Mouse (Mus musculus): ENCODE results near the gene Gmcl1. TPM values are rescaled to one million over a fixed set of nuclear protein-coding genes. Genes with fewer than 3 reads are reported as not detected.

Gene Gmcl1
- polyA plus RNA-seq, 1 experiment from 2014 or later = 34.1 TPM

- H3K9me3 ChIP-seq (replicated peaks) = no peaks in the 10 kb centered on the region
- no peaks in the 10 kb centered on the region for H3K27me3 ChIP-seq
- 0 out of 2 replicates have a peak, but pooled peaks cover under 1% of the 10 kb centered on the region for H3K36me3 ChIP-seq
- peaks cover 21% of the 10 kb centered on the region for H3K4me1 ChIP-seq
- H3K4me3 ChIP-seq (replicated peaks) = peak overlapping the region; percentile 99
- H3K9ac ChIP-seq = peak overlapping the region; percentile 88
- WGBS = under 1% methylated on average over 56 of the region's 62 CpGs
- ATAC-seq (replicated peaks; ENCODE audit: low FRiP score) = peak; percentile 61
- peak overlapping the region; percentile 97 for H3K4me2 ChIP-seq
- H3K27ac ChIP-seq = peak overlapping the region; percentile 74
Measured at GRCm38 (mm10) chr6:86732276-86733173, 658 bp downstream of the Gmcl1 start.

- no peak overlapping the region for H3K4me2 ChIP-seq
- peaks cover 13% of the 10 kb centered on the region for H3K4me1 ChIP-seq
- H3K27me3 ChIP-seq = no peaks in the 10 kb centered on the region
- no peaks in the 10 kb centered on the region for H3K9me3 ChIP-seq (replicated peaks)
- H3K36me3 ChIP-seq = peaks cover 21% of the 10 kb centered on the region; the same call in 1 of the 2 replicates
- no peak overlapping the region for H3K9ac ChIP-seq
- H3K4me3 ChIP-seq (replicated peaks) = no peak overlapping the region
- ATAC-seq (replicated peaks; ENCODE audit: low FRiP score) = no peak
- no peak overlapping the region for H3K27ac ChIP-seq
- WGBS = 95% methylated on average over 5 of the region's 5 CpGs
Measured at GRCm38 (mm10) chr6:86728711-86729110, 4.5 kb downstream of the Gmcl1 start.

GRCm38 (mm10) chr6:86721977-86722376 is 11.2 kb downstream of the Gmcl1 start:
- no peak overlapping the region for H3K9ac ChIP-seq
- 0 out of 2 replicates have a peak, but pooled peaks have one; percentile 12 for ATAC-seq (replicated peaks; ENCODE audit: low FRiP score)
- H3K27ac ChIP-seq = peak overlapping the region; percentile 37; the same call in 1 of the 2 replicates
- H3K36me3 ChIP-seq = peaks cover 46% of the 10 kb centered on the region
- no peak overlapping the region for H3K4me3 ChIP-seq (replicated peaks)
- no peaks in the 10 kb centered on the region for H3K9me3 ChIP-seq (replicated peaks)
- no peaks in the 10 kb centered on the region for H3K27me3 ChIP-seq
- no peak overlapping the region for H3K4me2 ChIP-seq
- whole genome bisulfite sequencing = 34% methylated on average over 3 of the region's 3 CpGs
- no peaks in the 10 kb centered on the region for H3K4me1 ChIP-seq

DNA sequence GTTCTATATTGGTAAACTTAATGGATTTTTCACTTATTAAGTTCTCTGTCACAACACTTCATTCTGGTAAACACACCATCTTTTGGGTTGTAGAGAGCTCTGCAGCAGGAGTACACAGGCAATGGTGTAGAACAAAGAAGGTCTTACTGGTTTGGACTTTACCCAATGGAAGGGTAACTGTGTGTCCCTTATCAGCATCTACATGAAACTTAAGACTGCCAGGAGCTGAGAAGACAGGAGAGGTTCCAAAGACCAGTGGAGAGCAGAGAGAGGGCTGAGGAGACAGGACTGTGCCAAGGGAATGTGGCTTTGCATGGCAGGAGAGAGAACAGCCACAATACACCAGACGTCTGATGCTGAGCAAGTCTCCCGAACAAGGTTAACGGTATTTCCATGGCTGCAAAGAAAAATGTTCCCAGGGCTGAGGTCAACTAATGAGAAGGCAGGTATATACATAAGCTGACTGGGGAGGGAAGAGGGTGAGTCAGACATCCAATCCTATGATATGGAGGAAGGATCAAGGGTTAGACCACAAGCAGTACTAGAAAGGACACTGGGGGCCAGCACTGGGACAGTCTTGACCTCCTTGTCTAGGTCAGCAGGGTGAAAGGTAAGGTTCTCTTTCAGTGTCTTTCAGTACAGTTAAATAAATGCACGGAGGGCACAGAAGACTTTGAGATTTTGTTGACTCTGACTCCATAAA is 25.0 kb downstream of the Gmcl1 start:
- H3K27me3 ChIP-seq = no peaks in the 10 kb centered on the region
- ATAC-seq (replicated peaks; ENCODE audit: low FRiP score) = no peak
- no peak overlapping the region for H3K4me2 ChIP-seq
- no peak overlapping the region for H3K4me3 ChIP-seq (replicated peaks)
- WGBS = 85% methylated on average over 4 of the region's 4 CpGs
- no peak overlapping the region for H3K27ac ChIP-seq
- H3K9ac ChIP-seq = no peak overlapping the region
- H3K9me3 ChIP-seq (replicated peaks) = no peaks in the 10 kb centered on the region
- no peaks in the 10 kb centered on the region for H3K4me1 ChIP-seq
- H3K36me3 ChIP-seq = peaks cover 65% of the 10 kb centered on the region

DNA sequence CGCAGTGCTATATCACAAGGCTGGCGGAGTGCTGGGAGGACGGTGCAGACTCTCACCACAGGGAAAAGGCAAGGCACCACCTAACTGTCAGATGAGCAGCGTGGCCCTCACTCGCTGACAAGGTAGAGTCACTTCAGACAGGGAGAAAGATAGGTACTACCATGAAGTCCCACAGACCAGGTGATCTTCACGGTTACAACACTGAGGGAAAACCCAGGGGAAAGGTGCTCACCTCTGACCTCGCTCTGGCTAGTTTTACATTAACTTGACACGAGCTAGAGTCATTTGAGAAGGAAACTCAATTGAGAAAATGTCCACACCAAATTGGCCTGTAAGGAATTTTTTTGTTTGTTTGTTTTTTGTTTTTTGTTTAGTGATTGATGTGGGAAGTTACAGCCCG is 30.6 kb downstream of the Gmcl1 start:
- H3K4me1 ChIP-seq = no peaks in the 10 kb centered on the region
- H3K4me2 ChIP-seq = no peak overlapping the region
- H3K27ac ChIP-seq = no peak overlapping the region
- H3K4me3 ChIP-seq (replicated peaks) = no peak overlapping the region
- H3K9me3 ChIP-seq (replicated peaks) = no peaks in the 10 kb centered on the region
- 86% methylated on average over 9 of the region's 9 CpGs for WGBS
- H3K36me3 ChIP-seq = peaks cover 86% of the 10 kb centered on the region
- H3K9ac ChIP-seq = no peak overlapping the region
- ATAC-seq (replicated peaks; ENCODE audit: low FRiP score) = no peak
- no peaks in the 10 kb centered on the region for H3K27me3 ChIP-seq

DNA sequence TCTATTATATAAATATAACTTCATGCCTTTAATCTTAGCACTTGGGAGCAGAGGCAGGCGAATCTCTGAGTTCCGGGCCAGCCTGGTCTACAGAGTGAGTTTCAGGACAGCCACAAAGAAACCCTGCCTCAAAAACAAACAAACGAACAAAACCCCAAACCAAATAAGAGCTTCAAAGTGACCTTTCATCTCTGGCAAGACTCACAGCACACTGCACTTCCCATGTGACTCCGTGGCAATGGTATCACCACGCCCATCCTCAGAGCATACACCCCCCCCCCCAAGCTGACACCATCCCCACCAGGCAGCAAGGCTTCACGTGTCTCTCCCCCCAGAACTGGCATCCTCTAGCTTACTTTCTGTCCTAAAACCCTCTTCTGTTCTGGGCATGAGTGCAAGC is 35.3 kb downstream of the Gmcl1 start:
- ATAC-seq (replicated peaks; ENCODE audit: low FRiP score) = no peak
- Histone ChIP-seq H3K9me3 (replicated peaks) (no peaks in the 10 kb centered on the region), H3K9ac (no peak overlapping the region), H3K4me2 (no peak overlapping the region), H3K4me1 (no peaks in the 10 kb centered on the region), H3K27me3 (no peaks in the 10 kb centered on the region), H3K36me3 (peaks cover 89% of the 10 kb centered on the region), H3K4me3 (replicated peaks) (no peak overlapping the region), H3K27ac (no peak overlapping the region)
- 84% methylated on average over 6 of the region's 6 CpGs for WGBS

DNA sequence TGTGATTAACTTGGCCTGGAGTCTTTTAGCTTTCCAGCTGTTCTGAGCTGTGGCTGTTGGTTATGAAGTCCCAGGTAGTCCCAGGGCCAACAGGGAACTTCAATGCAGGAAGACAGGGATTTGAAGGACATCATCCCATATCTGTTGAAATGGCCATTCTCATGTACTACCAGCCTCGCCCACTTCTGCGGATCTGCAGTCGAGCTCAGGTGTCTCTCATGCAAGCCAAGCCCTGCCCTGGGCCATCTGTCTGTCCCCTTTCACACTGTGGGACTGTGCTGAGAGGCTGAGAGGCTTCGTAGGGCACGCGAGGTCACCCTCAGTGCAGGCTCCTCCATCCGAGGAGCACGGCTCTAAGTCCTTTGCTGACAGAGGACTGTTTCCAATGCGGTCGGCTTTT is 37.0 kb downstream of the Gmcl1 start:
- Histone ChIP-seq H3K9ac (no peak overlapping the region), H3K36me3 (peaks cover 82% of the 10 kb centered on the region), H3K9me3 (replicated peaks) (no peaks in the 10 kb centered on the region), H3K4me1 (no peaks in the 10 kb centered on the region), H3K4me2 (no peak overlapping the region), H3K4me3 (replicated peaks) (no peak overlapping the region), H3K27ac (no peak overlapping the region), H3K27me3 (no peaks in the 10 kb centered on the region)
- no peak for ATAC-seq (replicated peaks; ENCODE audit: low FRiP score)
- WGBS = 92% methylated on average over 10 of the region's 10 CpGs

DNA sequence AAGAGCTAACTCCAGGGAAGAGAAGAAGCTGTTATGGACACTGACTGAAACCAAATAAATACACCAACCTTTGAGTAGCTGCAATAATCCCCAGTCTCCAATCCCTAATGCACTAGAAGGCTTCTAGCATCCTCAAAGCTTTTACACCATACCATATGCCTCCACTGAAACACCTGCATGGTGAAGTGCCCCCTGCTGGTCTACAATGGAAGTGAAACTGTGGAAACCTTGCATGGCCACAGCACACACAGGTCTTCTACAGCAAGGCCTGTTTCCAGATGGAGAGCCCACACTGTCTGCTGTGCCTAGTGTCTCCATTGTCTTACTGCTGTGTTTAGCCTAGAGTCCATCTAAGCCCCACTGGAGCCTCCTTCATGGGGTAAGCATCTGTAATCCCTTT is 38.7 kb downstream of the Gmcl1 start:
- Histone ChIP-seq H3K4me2 (no peak overlapping the region), H3K9ac (no peak overlapping the region), H3K27me3 (no peaks in the 10 kb centered on the region), H3K36me3 (peaks cover 82% of the 10 kb centered on the region), H3K27ac (no peak overlapping the region), H3K9me3 (replicated peaks) (no peaks in the 10 kb centered on the region), H3K4me1 (no peaks in the 10 kb centered on the region), H3K4me3 (replicated peaks) (no peak overlapping the region)
- no peak for ATAC-seq (replicated peaks; ENCODE audit: low FRiP score)

- Histone ChIP-seq H3K27me3 (no peaks in the 10 kb centered on the region), H3K36me3 (peaks cover 45% of the 10 kb centered on the region), H3K4me2 (no peak overlapping the region), H3K9me3 (replicated peaks) (no peaks in the 10 kb centered on the region), H3K27ac (no peak overlapping the region), H3K9ac (no peak overlapping the region), H3K4me1 (0 out of 2 replicates have a peak, but pooled peaks cover 4% of the 10 kb centered on the region), H3K4me3 (replicated peaks) (no peak overlapping the region)
- WGBS = 94% methylated on average over 3 of the region's 3 CpGs
- no peak for ATAC-seq (replicated peaks; ENCODE audit: low FRiP score)
Measured at GRCm38 (mm10) chr6:86689671-86690070, 43.5 kb downstream of the Gmcl1 start.

DNA sequence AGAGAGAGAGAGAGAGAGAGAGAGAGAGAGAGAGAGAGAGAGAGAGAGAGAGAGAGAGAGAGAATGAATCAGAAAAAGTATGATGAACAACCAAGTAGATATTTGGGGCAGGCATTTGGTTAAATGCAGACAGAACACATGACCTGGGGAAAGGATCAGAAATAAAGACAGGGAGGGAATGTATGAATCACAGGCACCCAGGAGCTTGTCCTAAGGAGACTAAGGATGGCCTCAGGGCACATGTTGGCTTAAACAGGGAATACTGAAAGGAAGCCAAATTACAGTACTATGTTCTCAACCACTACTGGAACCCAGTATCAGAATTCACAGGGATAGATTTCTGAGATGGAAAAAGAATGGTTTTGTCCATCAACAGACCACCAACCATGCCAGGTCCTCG is 46.2 kb downstream of the Gmcl1 start:
- peaks cover 15% of the 10 kb centered on the region for H3K4me1 ChIP-seq
- H3K9ac ChIP-seq = no peak overlapping the region
- no peak overlapping the region for H3K4me2 ChIP-seq
- WGBS = 73% methylated on average over 1 of the region's 1 CpGs
- H3K36me3 ChIP-seq = peaks cover 35% of the 10 kb centered on the region
- no peak overlapping the region for H3K27ac ChIP-seq
- no peak overlapping the region for H3K4me3 ChIP-seq (replicated peaks)
- ATAC-seq (replicated peaks; ENCODE audit: low FRiP score) = no peak
- H3K27me3 ChIP-seq = no peaks in the 10 kb centered on the region
- H3K9me3 ChIP-seq (replicated peaks) = no peaks in the 10 kb centered on the region

DNA sequence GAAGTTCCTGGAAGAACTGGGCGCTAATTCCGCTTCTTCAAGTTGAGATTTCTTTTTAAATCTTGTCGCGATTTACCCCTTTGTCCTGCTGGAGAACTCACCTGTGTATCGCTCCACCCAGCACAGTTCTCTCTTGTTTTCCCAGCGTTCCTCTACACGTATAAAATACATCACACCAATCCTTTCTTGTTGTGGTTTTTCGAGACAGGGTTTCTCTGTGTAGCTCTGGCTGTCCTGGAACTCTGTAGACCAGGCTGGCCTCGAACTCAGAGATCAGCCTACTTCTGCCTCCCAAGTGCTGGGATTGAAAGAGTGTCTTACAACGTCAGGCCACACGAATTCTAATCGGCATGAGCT is 48.5 kb downstream of the Gmcl1 start:
- Histone ChIP-seq H3K27ac (peak overlapping the region; percentile 77), H3K9me3 (replicated peaks) (no peaks in the 10 kb centered on the region), H3K4me3 (replicated peaks) (peak overlapping the region; percentile 80), H3K27me3 (no peaks in the 10 kb centered on the region), H3K36me3 (peaks cover 36% of the 10 kb centered on the region), H3K4me1 (peaks cover 15% of the 10 kb centered on the region), H3K9ac (peak overlapping the region; percentile 78), H3K4me2 (peak overlapping the region; percentile 64)
- 35% methylated on average over 12 of the region's 12 CpGs for WGBS
- no peak for ATAC-seq (replicated peaks; ENCODE audit: low FRiP score)

- Histone ChIP-seq H3K27ac (peak within 1 kb of the TSS; percentile 77), H3K36me3 (peaks cover 38% of the 10 kb centered on the region), H3K4me2 (peak within 1 kb of the TSS; percentile 64), H3K9me3 (replicated peaks) (no peaks in the 10 kb centered on the region), H3K27me3 (no peaks in the 10 kb centered on the region), H3K4me3 (replicated peaks) (peak within 1 kb of the TSS; percentile 80), H3K4me1 (peaks cover 16% of the 10 kb centered on the region), H3K9ac (peak within 1 kb of the TSS; percentile 78)
- 2% methylated on average over 36 of the region's 36 CpGs for WGBS
- ATAC-seq (replicated peaks; ENCODE audit: low FRiP score) = peak; percentile 87
Measured at GRCm38 (mm10) chr6:86683872-86684654, 49.1 kb downstream of the Gmcl1 start, which contains the start of gene Snrnp27. Snrnp27 (minus strand) TSS chr6:86684522.
